Mouse (Mus musculus) liver, embryonic 14.5 days (tissue): ENCODE measurements at regions not wholly inside any gene's neighbourhood (a gene's known extent, or its start where the extent isn't known, plus 50 kb on each side); places are given as distances from the start of the nearest gene placed in this dataset.

Experiments used
- CTCF ChIP-seq: IDR thresholded peaks from 2 replicates; pipeline ENCODE4 v1.5.1; 2016; ENCODE audit warnings: antibody characterized with exemption, low read depth, control low read depth
- EP300 ChIP-seq: IDR thresholded peaks from 2 replicates; pipeline ENCODE4 v1.6.1; 2016; ENCODE audit warnings: antibody characterized with exemption, low read depth

DNA sequence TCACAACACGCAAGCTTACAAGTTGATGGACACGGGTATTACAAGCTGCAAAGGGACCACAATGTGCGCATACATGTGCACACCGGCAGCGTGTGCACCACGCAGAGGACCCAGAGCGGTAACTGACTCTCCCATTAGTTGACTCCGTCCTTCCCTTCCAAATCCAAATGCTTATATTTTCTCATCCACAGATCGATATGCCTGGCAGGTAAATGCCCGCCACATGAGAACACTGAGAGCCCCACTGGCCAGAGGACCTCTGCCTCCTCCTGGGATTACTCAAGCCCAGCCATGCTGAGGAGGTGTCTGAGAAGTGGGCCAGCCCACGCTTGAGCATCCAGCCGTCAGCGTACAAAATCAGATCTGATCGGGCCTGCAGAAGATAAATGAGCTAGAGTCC is 279.6 kb downstream of the Gm826 start:
- TF ChIP-seq EP300 (no peak), CTCF (no peak)
